Mouse (Mus musculus): ENCODE measurements at regions not wholly inside any gene's neighbourhood (a gene's known extent, or its start where the extent isn't known, plus 50 kb on each side); places are given as distances from the start of the nearest gene placed in this dataset.

DNA sequence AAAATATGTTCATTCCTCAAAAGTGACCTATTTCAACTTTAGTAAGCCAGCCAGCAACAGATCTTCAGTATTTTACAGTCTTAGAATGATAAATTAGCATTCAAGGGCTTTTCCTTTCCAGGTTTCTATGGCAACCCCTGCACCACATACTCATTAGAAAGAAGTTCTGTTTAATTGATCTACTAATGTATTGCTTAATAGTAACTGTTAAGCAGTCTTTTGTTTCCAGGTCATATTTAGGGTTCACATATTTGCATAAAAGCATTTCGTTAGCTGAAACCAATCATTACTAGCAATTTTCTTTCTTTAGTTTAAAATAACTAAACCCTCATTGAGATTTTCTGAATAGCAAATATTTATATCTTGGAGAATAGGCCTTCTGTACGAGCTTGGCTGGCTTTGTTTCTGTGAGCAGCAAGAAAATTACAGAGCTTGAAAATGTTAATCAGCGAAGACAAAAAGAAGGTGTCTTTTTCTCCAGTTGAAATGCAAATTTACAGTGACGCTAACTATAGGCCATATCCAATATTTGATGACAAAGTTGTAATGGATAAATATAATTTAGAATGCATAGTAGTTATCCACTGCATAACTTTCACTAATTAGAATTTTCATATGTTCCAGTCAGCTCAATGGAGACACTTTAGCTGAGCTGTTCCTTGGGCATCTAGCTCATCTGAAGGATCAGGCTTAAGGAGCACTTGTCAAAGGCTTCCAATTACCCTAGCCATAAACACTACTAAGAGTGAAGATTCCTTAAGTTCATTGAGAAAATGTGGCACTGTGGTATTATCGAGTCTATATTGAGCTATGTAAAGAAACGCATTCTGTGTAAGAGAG lies 473.5 kb upstream of the Itga1 start:
- no peak overlapping the region for H3K4me2 ChIP-seq (replicated peaks)
- H3K4me1 ChIP-seq, result no peaks in the 10 kb centered on the region
- H3K9ac ChIP-seq, result no peak overlapping the region
- no peak overlapping the region for H3K27ac ChIP-seq (replicated peaks)
- WGBS, result 81% methylated on average over 6 of the region's 6 CpGs
- H3K36me3 ChIP-seq, result no peaks in the 10 kb centered on the region
- no peaks in the 10 kb centered on the region for H3K27me3 ChIP-seq
- H3K4me3 ChIP-seq (replicated peaks), result no peak overlapping the region
- ATAC-seq (ENCODE audit: insufficient number of reproducible peaks, low FRiP score, low TSS enrichment, low read depth), result no peak
- no peaks in the 10 kb centered on the region for H3K9me3 ChIP-seq (replicated peaks)

DNA sequence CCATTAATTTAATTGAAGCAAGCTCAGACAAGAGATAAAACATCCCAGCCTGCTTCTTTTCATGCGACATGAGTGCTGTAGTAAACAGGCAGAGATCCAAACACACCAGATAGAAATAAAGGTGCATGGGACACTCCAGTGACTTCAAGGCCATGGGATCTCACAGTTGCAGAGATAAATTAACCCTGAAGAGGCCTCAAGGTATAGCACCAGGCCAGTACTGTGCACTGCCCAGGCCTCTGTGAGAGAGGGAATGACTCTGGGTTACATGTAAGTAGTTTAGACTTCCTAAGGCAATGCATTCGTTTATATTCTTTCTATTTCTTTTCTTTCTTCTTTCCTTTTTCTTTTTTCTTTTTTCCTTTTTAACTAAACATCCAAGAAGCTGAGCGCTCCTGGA lies 439.4 kb upstream of the Itga1 start:
- H3K9me3 ChIP-seq (replicated peaks), result no peaks in the 10 kb centered on the region
- no peak overlapping the region for H3K9ac ChIP-seq
- 75% methylated on average over 3 of the region's 3 CpGs for WGBS
- no peaks in the 10 kb centered on the region for H3K36me3 ChIP-seq
- H3K4me2 ChIP-seq (replicated peaks), result no peak overlapping the region
- H3K27me3 ChIP-seq, result no peaks in the 10 kb centered on the region
- H3K4me3 ChIP-seq (replicated peaks), result no peak overlapping the region
- H3K27ac ChIP-seq (replicated peaks), result no peak overlapping the region
- ATAC-seq (ENCODE audit: insufficient number of reproducible peaks, low FRiP score, low TSS enrichment, low read depth), result no peak
- no peaks in the 10 kb centered on the region for H3K4me1 ChIP-seq

DNA sequence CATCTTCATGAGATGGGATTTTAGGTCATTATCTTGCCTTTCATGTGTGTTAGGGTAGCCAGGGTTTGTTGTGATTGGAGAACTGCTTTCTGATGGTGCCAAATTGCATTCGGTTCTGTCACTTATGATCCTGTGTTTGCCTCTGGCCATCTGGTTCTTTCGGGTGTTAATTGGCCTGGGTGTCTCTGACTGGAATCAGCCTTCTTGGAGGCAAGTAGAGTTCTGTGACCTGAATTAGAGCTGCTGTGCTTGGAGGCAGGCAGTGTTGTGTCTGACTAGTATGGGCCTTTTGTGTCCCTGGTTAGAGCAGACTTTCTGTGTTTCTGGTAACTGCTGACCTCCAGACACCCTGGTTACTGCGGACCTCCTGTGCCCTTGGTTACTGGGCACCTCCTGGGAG lies 434.1 kb upstream of the Itga1 start:
- no peaks in the 10 kb centered on the region for H3K9me3 ChIP-seq (replicated peaks)
- H3K4me1 ChIP-seq, result no peaks in the 10 kb centered on the region
- no peak overlapping the region for H3K9ac ChIP-seq
- no peak overlapping the region for H3K4me3 ChIP-seq (replicated peaks)
- WGBS, result 73% methylated on average over 3 of the region's 3 CpGs
- H3K4me2 ChIP-seq (replicated peaks), result no peak overlapping the region
- no peak overlapping the region for H3K27ac ChIP-seq (replicated peaks)
- ATAC-seq (ENCODE audit: insufficient number of reproducible peaks, low FRiP score, low TSS enrichment, low read depth), result no peak
- no peaks in the 10 kb centered on the region for H3K36me3 ChIP-seq
- H3K27me3 ChIP-seq, result no peaks in the 10 kb centered on the region

- no peaks in the 10 kb centered on the region for H3K27me3 ChIP-seq
- 67% methylated on average over 8 of the region's 8 CpGs for WGBS
- no peak overlapping the region for H3K9ac ChIP-seq
- no peak overlapping the region for H3K4me2 ChIP-seq (replicated peaks)
- no peaks in the 10 kb centered on the region for H3K36me3 ChIP-seq
- no peak overlapping the region for H3K27ac ChIP-seq (replicated peaks)
- H3K9me3 ChIP-seq (replicated peaks), result no peaks in the 10 kb centered on the region
- ATAC-seq (ENCODE audit: insufficient number of reproducible peaks, low FRiP score, low TSS enrichment, low read depth), result no peak
- no peak overlapping the region for H3K4me3 ChIP-seq (replicated peaks)
- no peaks in the 10 kb centered on the region for H3K4me1 ChIP-seq
Measured at GRCm38 (mm10) chr13:115513914-115514313, 412.1 kb upstream of the Itga1 start.

DNA sequence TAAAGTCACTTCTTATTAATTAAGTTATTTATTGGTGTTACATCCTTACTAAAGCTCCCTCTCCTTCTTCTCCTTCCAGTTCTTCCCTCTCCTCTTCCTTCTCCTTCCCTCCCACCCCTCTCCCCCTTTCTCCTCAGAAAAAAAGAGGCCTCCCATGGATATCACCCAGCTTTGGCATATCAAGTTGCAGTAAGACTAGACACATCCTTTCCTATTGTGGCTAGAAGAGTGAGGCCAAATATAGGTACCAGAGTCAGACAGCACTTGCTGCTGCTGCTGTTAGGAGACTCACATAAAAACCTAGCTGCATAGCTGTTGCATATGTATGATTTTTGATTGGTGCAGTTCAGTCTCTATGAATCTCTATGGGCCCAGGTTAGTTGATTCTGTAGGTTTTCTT lies 410.4 kb upstream of the Itga1 start:
- no peak overlapping the region for H3K4me2 ChIP-seq (replicated peaks)
- no peak overlapping the region for H3K27ac ChIP-seq (replicated peaks)
- H3K9ac ChIP-seq, result no peak overlapping the region
- no peaks in the 10 kb centered on the region for H3K36me3 ChIP-seq
- no peaks in the 10 kb centered on the region for H3K27me3 ChIP-seq
- H3K9me3 ChIP-seq (replicated peaks), result no peaks in the 10 kb centered on the region
- H3K4me1 ChIP-seq, result no peaks in the 10 kb centered on the region
- H3K4me3 ChIP-seq (replicated peaks), result no peak overlapping the region
- ATAC-seq (ENCODE audit: insufficient number of reproducible peaks, low FRiP score, low TSS enrichment, low read depth), result no peak

GRCm38 (mm10) chr13:115508646-115509045 lies 406.9 kb upstream of the Itga1 start:
- no peaks in the 10 kb centered on the region for H3K9me3 ChIP-seq (replicated peaks)
- no peak overlapping the region for H3K4me2 ChIP-seq (replicated peaks)
- H3K27ac ChIP-seq (replicated peaks), result no peak overlapping the region
- ATAC-seq (ENCODE audit: insufficient number of reproducible peaks, low FRiP score, low TSS enrichment, low read depth), result no peak
- no peaks in the 10 kb centered on the region for H3K36me3 ChIP-seq
- H3K27me3 ChIP-seq, result no peaks in the 10 kb centered on the region
- H3K9ac ChIP-seq, result no peak overlapping the region
- H3K4me3 ChIP-seq (replicated peaks), result no peak overlapping the region
- WGBS, result 71% methylated on average over 3 of the region's 3 CpGs
- no peaks in the 10 kb centered on the region for H3K4me1 ChIP-seq

GRCm38 (mm10) chr13:115494399-115494798 lies 392.6 kb upstream of the Itga1 start:
- H3K27me3 ChIP-seq, result no peaks in the 10 kb centered on the region
- ATAC-seq (ENCODE audit: insufficient number of reproducible peaks, low FRiP score, low TSS enrichment, low read depth), result no peak

DNA sequence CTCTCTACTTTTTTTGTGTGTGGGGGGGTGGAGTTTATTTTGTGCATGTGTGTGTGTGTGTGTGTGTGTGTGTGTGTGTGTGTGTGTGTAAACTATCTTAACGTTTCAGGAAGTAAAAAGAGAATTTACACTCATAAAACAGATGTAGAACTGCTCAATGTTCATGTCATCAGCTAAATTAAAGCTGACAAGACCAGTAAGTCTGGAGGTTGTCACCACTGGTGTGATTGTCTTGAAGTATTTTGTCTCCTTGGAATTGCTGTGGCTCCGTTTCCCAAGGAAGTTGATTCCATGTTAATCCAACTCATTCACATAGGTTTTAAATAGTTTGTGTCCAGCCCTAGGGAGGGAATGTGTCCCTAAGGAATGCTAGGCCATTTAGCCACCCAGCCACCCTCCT lies 374.1 kb upstream of the Itga1 start:
- H3K36me3 ChIP-seq, result no peaks in the 10 kb centered on the region
- no peak overlapping the region for H3K27ac ChIP-seq (replicated peaks)
- no peak overlapping the region for H3K9ac ChIP-seq
- 32% methylated on average over 2 of the region's 2 CpGs for WGBS
- no peaks in the 10 kb centered on the region for H3K4me1 ChIP-seq
- no peak for ATAC-seq (ENCODE audit: insufficient number of reproducible peaks, low FRiP score, low TSS enrichment, low read depth)
- no peaks in the 10 kb centered on the region for H3K9me3 ChIP-seq (replicated peaks)
- no peak overlapping the region for H3K4me3 ChIP-seq (replicated peaks)
- H3K27me3 ChIP-seq, result no peaks in the 10 kb centered on the region
- no peak overlapping the region for H3K4me2 ChIP-seq (replicated peaks)

More at GRCm38 (mm10) chr13:115494399-115494798, 392.6 kb upstream of the Itga1 start:
- H3K4me1 ChIP-seq, result no peaks in the 10 kb centered on the region
- H3K36me3 ChIP-seq, result no peaks in the 10 kb centered on the region
- H3K4me2 ChIP-seq (replicated peaks), result no peak overlapping the region
- 78% methylated on average over 4 of the region's 4 CpGs for WGBS
- H3K9me3 ChIP-seq (replicated peaks), result no peaks in the 10 kb centered on the region
- no peak overlapping the region for H3K9ac ChIP-seq
- H3K27ac ChIP-seq (replicated peaks), result no peak overlapping the region
- no peak overlapping the region for H3K4me3 ChIP-seq (replicated peaks)

DNA sequence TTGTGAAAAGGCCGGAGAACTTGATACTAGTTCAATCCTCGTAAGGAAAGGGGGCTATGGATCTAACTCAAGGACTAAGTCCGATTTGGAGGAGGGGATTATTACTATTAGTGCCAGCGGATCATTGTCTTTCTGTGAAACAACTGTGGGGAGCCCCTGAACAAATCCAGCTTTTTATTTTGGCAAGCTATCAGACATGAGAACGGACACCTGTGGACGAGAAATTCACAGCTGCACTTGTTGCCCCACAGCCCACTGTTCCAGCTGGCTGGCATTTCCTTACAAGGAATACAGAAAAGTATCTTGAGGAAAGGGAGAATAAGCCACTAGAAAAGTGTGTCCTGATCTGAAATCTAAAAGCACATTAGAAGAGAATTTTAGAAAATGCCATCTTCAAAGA lies 363.9 kb upstream of the Itga1 start:
- Histone ChIP-seq H3K9ac (no peak overlapping the region), H3K4me2 (replicated peaks) (no peak overlapping the region), H3K4me1 (no peaks in the 10 kb centered on the region), H3K9me3 (replicated peaks) (no peaks in the 10 kb centered on the region), H3K27me3 (no peaks in the 10 kb centered on the region), H3K36me3 (no peaks in the 10 kb centered on the region), H3K4me3 (replicated peaks) (no peak overlapping the region), H3K27ac (replicated peaks) (no peak overlapping the region)
- WGBS, result 72% methylated on average over 6 of the region's 6 CpGs
- no peak for ATAC-seq (ENCODE audit: insufficient number of reproducible peaks, low FRiP score, low TSS enrichment, low read depth)

DNA sequence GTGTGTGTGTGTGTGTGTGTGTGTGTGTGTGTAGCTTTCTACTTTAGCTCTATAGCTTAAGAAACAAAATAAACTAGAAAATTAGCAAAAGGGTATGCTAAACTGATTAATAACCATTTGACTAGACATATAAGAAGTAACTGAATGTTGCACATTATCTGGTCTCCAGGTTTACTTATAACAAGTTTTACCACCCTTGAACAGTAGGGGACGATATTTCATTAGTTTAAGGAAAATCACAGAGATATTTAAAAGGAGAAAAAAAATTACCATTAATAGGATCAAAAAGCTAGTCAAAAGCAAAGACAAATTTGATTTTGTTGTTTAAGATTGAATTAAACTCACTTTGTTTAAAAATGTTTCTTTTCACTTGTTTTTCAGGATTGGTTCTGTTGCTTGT lies 349.5 kb upstream of the Itga1 start:
- 14% methylated on average over 1 of the region's 1 CpGs for WGBS
- H3K4me2 ChIP-seq (replicated peaks), result no peak overlapping the region

GRCm38 (mm10) chr13:115427091-115428033 lies 325.6 kb upstream of the Itga1 start:
- Histone ChIP-seq H3K4me2 (replicated peaks) (no peak overlapping the region), H3K27me3 (no peaks in the 10 kb centered on the region), H3K9me3 (replicated peaks) (no peaks in the 10 kb centered on the region), H3K4me1 (no peaks in the 10 kb centered on the region), H3K36me3 (no peaks in the 10 kb centered on the region), H3K4me3 (replicated peaks) (no peak overlapping the region), H3K27ac (replicated peaks) (no peak overlapping the region), H3K9ac (no peak overlapping the region)
- no peak for ATAC-seq (ENCODE audit: insufficient number of reproducible peaks, low FRiP score, low TSS enrichment, low read depth)
- WGBS, result 67% methylated on average over 12 of the region's 12 CpGs

More for the DNA sequence above, 349.5 kb upstream of the Itga1 start:
- Histone ChIP-seq H3K4me3 (replicated peaks) (no peak overlapping the region), H3K9me3 (replicated peaks) (no peaks in the 10 kb centered on the region), H3K27me3 (no peaks in the 10 kb centered on the region), H3K4me1 (no peaks in the 10 kb centered on the region), H3K27ac (replicated peaks) (no peak overlapping the region), H3K9ac (no peak overlapping the region), H3K36me3 (no peaks in the 10 kb centered on the region)
- no peak for ATAC-seq (ENCODE audit: insufficient number of reproducible peaks, low FRiP score, low TSS enrichment, low read depth)
